Comparison of ENCODE assay signal across 9 mouse cellular contexts in genomic region chr17:5942156-5942555, GRCm38 (mm10). TPM values are rescaled to one million over a fixed set of nuclear protein-coding genes. Genes with fewer than 3 reads are reported as not detected.
DNase-seq lines count a peak whose midpoint lies in the region; ATAC-seq lines count a peak whose summit lies in the region.
"Had no signal": no experiment of that assay in that cellular context is flagged by ENCODE, and none has a peak within 500 bp of the region (broad histone marks: within the 10 kb centered on the region; RNA-seq: fewer than 3 reads in every experiment).

No protein-coding gene starts in this region.

- no peak overlapping the region for H3K27ac ChIP-seq in embryonic facial prominence, embryonic 12.5 days
- H3K27ac ChIP-seq in embryonic facial prominence, embryonic 10.5 days (replicated peaks): no peak overlapping the region
- H3K27ac ChIP-seq in limb, embryonic 12.5 days: no peak overlapping the region
- H3K27ac ChIP-seq in limb, embryonic 10.5 days: no peak overlapping the region
- H3K27ac ChIP-seq in hindbrain, embryonic 12.5 days: no peak overlapping the region
- H3K27ac ChIP-seq in macrophage: peak overlapping the region; percentile 55

- no peaks in the 10 kb centered on the region for H3K9me3 ChIP-seq in embryonic facial prominence, embryonic 12.5 days
- H3K9me3 ChIP-seq in embryonic facial prominence, embryonic 10.5 days: no peaks in the 10 kb centered on the region
- H3K9me3 ChIP-seq in limb, embryonic 12.5 days: no peaks in the 10 kb centered on the region
- no peaks in the 10 kb centered on the region for H3K9me3 ChIP-seq in limb, embryonic 10.5 days (replicated peaks)
- no peaks in the 10 kb centered on the region for H3K9me3 ChIP-seq in hindbrain, embryonic 12.5 days (replicated peaks)

- no peak for ATAC-seq in embryonic facial prominence, embryonic 12.5 days (ENCODE audit: insufficient number of reproducible peaks, insufficient read depth, low FRiP score, low TSS enrichment)
- ATAC-seq in limb, embryonic 12.5 days (ENCODE audit: insufficient number of reproducible peaks, insufficient read depth, low FRiP score, low TSS enrichment, low read depth): no peak
- ATAC-seq in hindbrain, embryonic 12.5 days (ENCODE audit: low FRiP score): no peak

- H3K36me3 ChIP-seq in embryonic facial prominence, embryonic 12.5 days: no peaks in the 10 kb centered on the region
- no peaks in the 10 kb centered on the region for H3K36me3 ChIP-seq in embryonic facial prominence, embryonic 10.5 days (replicated peaks)
- H3K36me3 ChIP-seq in limb, embryonic 12.5 days: no peaks in the 10 kb centered on the region
- H3K36me3 ChIP-seq in limb, embryonic 10.5 days: no peaks in the 10 kb centered on the region
- H3K36me3 ChIP-seq in hindbrain, embryonic 12.5 days: no peaks in the 10 kb centered on the region
- H3K36me3 ChIP-seq in macrophage (ENCODE audit: inconsistent target): no peaks in the 10 kb centered on the region

- H3K27me3 ChIP-seq in embryonic facial prominence, embryonic 12.5 days: peaks cover 22% of the 10 kb centered on the region
- H3K27me3 ChIP-seq in embryonic facial prominence, embryonic 10.5 days (replicated peaks; ENCODE audit: low read depth, poor library complexity, severe bottlenecking): peaks cover 62% of the 10 kb centered on the region
- H3K27me3 ChIP-seq in limb, embryonic 12.5 days: peaks cover 54% of the 10 kb centered on the region
- peaks cover 61% of the 10 kb centered on the region for H3K27me3 ChIP-seq in limb, embryonic 10.5 days (ENCODE audit: low read depth, poor library complexity, severe bottlenecking)
- peaks cover 40% of the 10 kb centered on the region for H3K27me3 ChIP-seq in hindbrain, embryonic 12.5 days

- peak overlapping the region; percentile 70; the same call in 1 of the 2 replicates for H3K4me2 ChIP-seq in embryonic facial prominence, embryonic 12.5 days (replicated peaks)
- H3K4me2 ChIP-seq in limb, embryonic 12.5 days: peak overlapping the region; percentile 78; the same call in 1 of the 2 replicates
- peak overlapping the region; percentile 85 for H3K4me2 ChIP-seq in hindbrain, embryonic 12.5 days (replicated peaks)

- H3K4me1 ChIP-seq in embryonic facial prominence, embryonic 12.5 days: 0 out of 2 replicates have a peak, but pooled peaks cover 16% of the 10 kb centered on the region
- peaks cover 15% of the 10 kb centered on the region for H3K4me1 ChIP-seq in embryonic facial prominence, embryonic 10.5 days
- peaks cover 8% of the 10 kb centered on the region for H3K4me1 ChIP-seq in limb, embryonic 12.5 days (replicated peaks)
- H3K4me1 ChIP-seq in limb, embryonic 10.5 days: peaks cover 14% of the 10 kb centered on the region
- H3K4me1 ChIP-seq in hindbrain, embryonic 12.5 days: peaks cover 10% of the 10 kb centered on the region

- 68% methylated on average over 3 of the region's 3 CpGs for WGBS in embryonic facial prominence, embryonic 12.5 days
- 77% methylated on average over 3 of the region's 3 CpGs for WGBS in embryonic facial prominence, embryonic 10.5 days
- WGBS in limb, embryonic 12.5 days: 75% methylated on average over 3 of the region's 3 CpGs
- 80% methylated on average over 3 of the region's 3 CpGs for WGBS in limb, embryonic 10.5 days
- WGBS in hindbrain, embryonic 12.5 days: 83% methylated on average over 3 of the region's 3 CpGs
- WGBS in macrophage (ENCODE audit: missing documents): 63% methylated on average over 3 of the region's 3 CpGs

- H3K4me3 ChIP-seq in embryonic facial prominence, embryonic 12.5 days: no peak overlapping the region; the same call in 1 of the 2 replicates
- no peak overlapping the region for H3K4me3 ChIP-seq in embryonic facial prominence, embryonic 10.5 days
- 0 out of 2 replicates have a peak overlapping the region, but pooled peaks have one; percentile 61 for H3K4me3 ChIP-seq in limb, embryonic 12.5 days (replicated peaks)
- H3K4me3 ChIP-seq in limb, embryonic 10.5 days: no peak overlapping the region
- H3K4me3 ChIP-seq in hindbrain, embryonic 12.5 days: no peak overlapping the region
- peak overlapping the region; percentile 53 for H3K4me3 ChIP-seq in macrophage (ENCODE audit: inconsistent target)

- DNase-seq in embryonic facial prominence, embryonic 10.5 days (ENCODE audit: low spot score): no peak
- no peak for DNase-seq in limb, embryonic 10.5 days (ENCODE audit: low spot score)
- DNase-seq in adrenal gland, postnatal 4 days (ENCODE audit: low spot score in 2 of 2): no peak
- no peak for DNase-seq in left cerebral cortex, adult 9 months (ENCODE audit: low spot score in 2 of 2)
- DNase-seq: cerebellum, adult 9-10 months had no signal

- H3K79me2 ChIP-seq in macrophage (ENCODE audit: inconsistent target): peaks cover 53% of the 10 kb centered on the region

- no peak overlapping the region for H3K9ac ChIP-seq in embryonic facial prominence, embryonic 12.5 days
- H3K9ac ChIP-seq in limb, embryonic 12.5 days (replicated peaks): no peak overlapping the region
- H3K9ac ChIP-seq in hindbrain, embryonic 12.5 days: no peak overlapping the region

RNA-seq across cellular contexts. Expression of gene Synj2, which starts 1.1 kb away (rescaled TPM):
- polyA plus RNA-seq in embryonic facial prominence, embryonic 12.5 days (2016; fragmentation: Nextera tagmentation; extraction: Ambion mirVana): 2.5 and 2.6 TPM in 2 replicates
- polyA plus RNA-seq in embryonic facial prominence, embryonic 10.5 days (2016; fragmentation: Nextera tagmentation; extraction: Ambion mirVana): 1.4 and 1.8 TPM in 2 replicates
- 0.92 and 1.2 TPM in 2 replicates for polyA plus RNA-seq in limb, embryonic 12.5 days (2016; fragmentation: Nextera tagmentation; extraction: Ambion mirVana)
- polyA plus RNA-seq in limb, embryonic 10.5 days (2016; fragmentation: Nextera tagmentation; extraction: Ambion mirVana): 0.75 and 1.1 TPM in 2 replicates
- polyA plus RNA-seq in hindbrain, embryonic 12.5 days (2016; fragmentation: Nextera tagmentation; extraction: Ambion mirVana): 1.9 TPM in 2 replicates
- total RNA-seq in macrophage (2018; cell fraction: chromatin; rRNA removed): 10 to 100 TPM in 23 of 26 experiments, 1 to 10 TPM in 3; 7.5 to 79.6 (median 43.2) TPM
- 10 to 100 TPM in 6 of 26 experiments, 1 to 10 TPM in 20; 3.9 to 11.1 (median 8.9) TPM for total RNA-seq in macrophage (2018; cell fraction: cytosol; rRNA removed)
- total RNA-seq in macrophage (2018; cell fraction: nucleus; rRNA removed): 10 to 100 TPM in 20 of 26 experiments, 1 to 10 TPM in 6; 6.4 to 47.9 (median 19.5) TPM
- 6.0 to 14.0 TPM (median 7.9 TPM) in 3 replicates for polyA plus RNA-seq in macrophage (2018)
- total RNA-seq in adrenal gland, postnatal 4 days (2021): 10 to 100 TPM; 12.4 to 12.8 TPM

Comparison
In these comparisons a context has a peak if more than half of its experiments do, and no peak if none do; other contexts are left out.
1. H3K4me3 ChIP-seq: peak in limb, embryonic 12.5 days (single experiment) and macrophage (single experiment); none in embryonic facial prominence, embryonic 12.5 days (single experiment), embryonic facial prominence, embryonic 10.5 days (single experiment), limb, embryonic 10.5 days (single experiment) and hindbrain, embryonic 12.5 days (single experiment).
2. Peak in every context shown above with its lines, with median percentiles within 50 percentile points of each other: H3K4me2 ChIP-seq.